Mouse (Mus musculus): ENCODE measurements at regions not wholly inside any gene's neighbourhood (a gene's known extent, or its start where the extent isn't known, plus 50 kb on each side); places are given as distances from the start of the nearest gene placed in this dataset.
A peak's percentile ranks its signal among the peaks of the same experiment; 100 is the strongest.

- ATAC-seq (ENCODE audit: low read depth): no peak
- Histone ChIP-seq H3K4me2 (ENCODE audit: low read depth, low read length) (no peak overlapping the region), H3K4me1 (replicated peaks; ENCODE audit: control insufficient read depth, insufficient read depth, low read length) (no peaks in the 10 kb centered on the region)
These were observed 70.8 kb upstream of the Thbs2 start for GRCm38 (mm10) chr17:14764796-14765195.

GRCm38 (mm10) chr17:14753095-14753494 is 59.1 kb upstream of the Thbs2 start:
- WGBS: 42% methylated on average over 5 of the region's 5 CpGs
- no peaks in the 10 kb centered on the region for H3K27me3 ChIP-seq (ENCODE audit: control insufficient read depth, insufficient read depth, low read depth, low read length)
- no peak overlapping the region for H3K4me2 ChIP-seq (ENCODE audit: low read depth, low read length)
- peak; percentile 50 for ATAC-seq (ENCODE audit: low read depth)
- no peaks in the 10 kb centered on the region for H3K9me3 ChIP-seq (ENCODE audit: control insufficient read depth, low read length)
- 0 out of 2 replicates have a peak overlapping the region, but pooled peaks have one; percentile 19 for H3K27ac ChIP-seq (ENCODE audit: low read length)
- no peak overlapping the region for H3K4me3 ChIP-seq (ENCODE audit: low read length)
- no peak overlapping the region for H3K9ac ChIP-seq (ENCODE audit: low read length)
- H3K4me1 ChIP-seq (replicated peaks; ENCODE audit: control insufficient read depth, insufficient read depth, low read length): peaks cover 18% of the 10 kb centered on the region
- H3K36me3 ChIP-seq (ENCODE audit: control insufficient read depth, insufficient read depth, low read length): no peaks in the 10 kb centered on the region

More at GRCm38 (mm10) chr17:14764796-14765195, 70.8 kb upstream of the Thbs2 start:
- no peak overlapping the region for H3K4me3 ChIP-seq (ENCODE audit: low read length)
- H3K9ac ChIP-seq (ENCODE audit: low read length): no peak overlapping the region
- WGBS: 31% methylated on average over 4 of the region's 4 CpGs
- no peaks in the 10 kb centered on the region for H3K36me3 ChIP-seq (ENCODE audit: control insufficient read depth, insufficient read depth, low read length)
- H3K27me3 ChIP-seq (ENCODE audit: control insufficient read depth, insufficient read depth, low read depth, low read length): no peaks in the 10 kb centered on the region
- H3K9me3 ChIP-seq (ENCODE audit: control insufficient read depth, low read length): no peaks in the 10 kb centered on the region
- no peak overlapping the region for H3K27ac ChIP-seq (ENCODE audit: low read length)

GRCm38 (mm10) chr17:14750519-14751145 is 56.6 kb upstream of the Thbs2 start:
- no peaks in the 10 kb centered on the region for H3K9me3 ChIP-seq (ENCODE audit: control insufficient read depth, low read length)
- ATAC-seq (ENCODE audit: low read depth): peak; percentile 81
- 21% methylated on average over 3 of the region's 3 CpGs for WGBS
- peaks cover 18% of the 10 kb centered on the region for H3K4me1 ChIP-seq (replicated peaks; ENCODE audit: control insufficient read depth, insufficient read depth, low read length)
- no peak overlapping the region for H3K27ac ChIP-seq (ENCODE audit: low read length)
- no peaks in the 10 kb centered on the region for H3K36me3 ChIP-seq (ENCODE audit: control insufficient read depth, insufficient read depth, low read length)
- H3K4me3 ChIP-seq (ENCODE audit: low read length): no peak overlapping the region
- no peak overlapping the region for H3K9ac ChIP-seq (ENCODE audit: low read length)
- no peak overlapping the region for H3K4me2 ChIP-seq (ENCODE audit: low read depth, low read length)
- H3K27me3 ChIP-seq (ENCODE audit: control insufficient read depth, insufficient read depth, low read depth, low read length): no peaks in the 10 kb centered on the region

GRCm38 (mm10) chr17:14749281-14749680 is 55.2 kb upstream of the Thbs2 start:
- Histone ChIP-seq H3K4me2 (ENCODE audit: low read depth, low read length) (no peak overlapping the region), H3K27ac (ENCODE audit: low read length) (peak overlapping the region; percentile 5; the same call in 1 of the 2 replicates), H3K9me3 (ENCODE audit: control insufficient read depth, low read length) (no peaks in the 10 kb centered on the region), H3K27me3 (ENCODE audit: control insufficient read depth, insufficient read depth, low read depth, low read length) (no peaks in the 10 kb centered on the region), H3K4me3 (ENCODE audit: low read length) (no peak overlapping the region), H3K4me1 (replicated peaks; ENCODE audit: control insufficient read depth, insufficient read depth, low read length) (peaks cover 18% of the 10 kb centered on the region), H3K9ac (ENCODE audit: low read length) (no peak overlapping the region), H3K36me3 (ENCODE audit: control insufficient read depth, insufficient read depth, low read length) (no peaks in the 10 kb centered on the region)
- WGBS: 28% methylated on average over 2 of the region's 2 CpGs
- ATAC-seq (ENCODE audit: low read depth): peak; percentile 85

GRCm38 (mm10) chr17:14747255-14747869 is 53.3 kb upstream of the Thbs2 start:
- Histone ChIP-seq H3K27ac (ENCODE audit: low read length) (no peak overlapping the region), H3K27me3 (ENCODE audit: control insufficient read depth, insufficient read depth, low read depth, low read length) (no peaks in the 10 kb centered on the region), H3K4me1 (replicated peaks; ENCODE audit: control insufficient read depth, insufficient read depth, low read length) (peaks cover 10% of the 10 kb centered on the region), H3K9me3 (ENCODE audit: control insufficient read depth, low read length) (no peaks in the 10 kb centered on the region), H3K4me2 (ENCODE audit: low read depth, low read length) (no peak overlapping the region), H3K9ac (ENCODE audit: low read length) (no peak overlapping the region), H3K4me3 (ENCODE audit: low read length) (no peak overlapping the region), H3K36me3 (ENCODE audit: control insufficient read depth, insufficient read depth, low read length) (no peaks in the 10 kb centered on the region)
- ATAC-seq (ENCODE audit: low read depth): no peak
- WGBS: 78% methylated on average over 5 of the region's 5 CpGs

- whole genome bisulfite sequencing: 90% methylated on average over 3 of the region's 3 CpGs
- H3K4me3 ChIP-seq (ENCODE audit: low read length): no peak overlapping the region
- no peaks in the 10 kb centered on the region for H3K36me3 ChIP-seq (ENCODE audit: control insufficient read depth, insufficient read depth, low read length)
- peaks cover 6% of the 10 kb centered on the region for H3K4me1 ChIP-seq (replicated peaks; ENCODE audit: control insufficient read depth, insufficient read depth, low read length)
- no peaks in the 10 kb centered on the region for H3K9me3 ChIP-seq (ENCODE audit: control insufficient read depth, low read length)
- H3K27me3 ChIP-seq (ENCODE audit: control insufficient read depth, insufficient read depth, low read depth, low read length): no peaks in the 10 kb centered on the region
- no peak overlapping the region for H3K4me2 ChIP-seq (ENCODE audit: low read depth, low read length)
- H3K9ac ChIP-seq (ENCODE audit: low read length): no peak overlapping the region
- ATAC-seq (ENCODE audit: low read depth): no peak
- H3K27ac ChIP-seq (ENCODE audit: low read length): no peak overlapping the region
These were observed 51.5 kb upstream of the Thbs2 start for GRCm38 (mm10) chr17:14745512-14745911.

GRCm38 (mm10) chr17:14744010-14744409 is 50.0 kb upstream of the Thbs2 start:
- WGBS: 75% methylated on average over 9 of the region's 9 CpGs
- no peak for ATAC-seq (ENCODE audit: low read depth)
- Histone ChIP-seq H3K9me3 (ENCODE audit: control insufficient read depth, low read length) (no peaks in the 10 kb centered on the region), H3K4me1 (replicated peaks; ENCODE audit: control insufficient read depth, insufficient read depth, low read length) (no peaks in the 10 kb centered on the region), H3K27me3 (ENCODE audit: control insufficient read depth, insufficient read depth, low read depth, low read length) (no peaks in the 10 kb centered on the region), H3K27ac (ENCODE audit: low read length) (no peak overlapping the region), H3K9ac (ENCODE audit: low read length) (no peak overlapping the region), H3K36me3 (ENCODE audit: control insufficient read depth, insufficient read depth, low read length) (no peaks in the 10 kb centered on the region), H3K4me2 (ENCODE audit: low read depth, low read length) (no peak overlapping the region), H3K4me3 (ENCODE audit: low read length) (no peak overlapping the region)

All from lung, embryonic 16.5 days (tissue).